Mouse (Mus musculus): ENCODE results near the gene Rad1.
"Not testable (repeated sequence)": the region's sequence is repeated elsewhere in the genome, so short reads cannot be mapped to it uniquely, and the experiment has no call there.

Gene Rad1

GRCm38 (mm10) chr15:10485484-10486364, at the start of gene Rad1, which contains the start of gene Brix1:
Gene Rad1, plus strand, starts transcription at chr15:10486018.
Gene Brix1, minus strand, starts transcription at chr15:10485947.
- DNase-seq (ENCODE audit: low read depth, low spot score): peak; percentile 95

GRCm38 (mm10) chr15:10436893-10437292, 48.9 kb upstream of the Rad1 start:
- DNase-seq (ENCODE audit: low read depth, low spot score): no peak

GRCm38 (mm10) chr15:10439963-10440362, 45.9 kb upstream of the Rad1 start:
- no peak for DNase-seq (ENCODE audit: low read depth, low spot score)

- DNase-seq (ENCODE audit: low read depth, low spot score): no peak
Observed at GRCm38 (mm10) chr15:10441493-10441892, 44.3 kb upstream of the Rad1 start.

- no peak for DNase-seq (ENCODE audit: low read depth, low spot score)
Observed at GRCm38 (mm10) chr15:10442275-10442674, 43.5 kb upstream of the Rad1 start.

GRCm38 (mm10) chr15:10447102-10447501, 38.7 kb upstream of the Rad1 start:
- no peak for DNase-seq (ENCODE audit: low read depth, low spot score)

GRCm38 (mm10) chr15:10460986-10461385, 24.8 kb upstream of the Rad1 start:
- DNase-seq (ENCODE audit: low read depth, low spot score): no peak

- DNase-seq (ENCODE audit: low read depth, low spot score): no peak
Observed at GRCm38 (mm10) chr15:10463555-10463954, 22.3 kb upstream of the Rad1 start.

GRCm38 (mm10) chr15:10464678-10465077, 21.1 kb upstream of the Rad1 start:
- no peak for DNase-seq (ENCODE audit: low read depth, low spot score)

GRCm38 (mm10) chr15:10468761-10469160, 17.1 kb upstream of the Rad1 start:
- DNase-seq (ENCODE audit: low read depth, low spot score): no peak

GRCm38 (mm10) chr15:10469641-10470150, 16.1 kb upstream of the Rad1 start:
- DNase-seq (ENCODE audit: low read depth, low spot score): peak; percentile 37

GRCm38 (mm10) chr15:10470151-10470831, 15.5 kb upstream of the Rad1 start, which contains the start of gene Dnajc21:
Gene Dnajc21, minus strand, starts transcription at chr15:10470516.
- peak; percentile 84 for DNase-seq (ENCODE audit: low read depth, low spot score)

GRCm38 (mm10) chr15:10470941-10471340, 14.9 kb upstream of the Rad1 start:
- DNase-seq (ENCODE audit: low read depth, low spot score): peak; percentile 14

GRCm38 (mm10) chr15:10486365-10486839, 584 bp downstream of the Rad1 start:
- DNase-seq (ENCODE audit: low read depth, low spot score): peak; percentile 14

- no peak for DNase-seq (ENCODE audit: low read depth, low spot score)
Observed at GRCm38 (mm10) chr15:10487246-10487645, 1.4 kb downstream of the Rad1 start.

- DNase-seq (ENCODE audit: low read depth, low spot score): no peak
Observed at GRCm38 (mm10) chr15:10490101-10490500, 4.3 kb downstream of the Rad1 start.

GRCm38 (mm10) chr15:10495944-10496343, 10.1 kb downstream of the Rad1 start:
- no peak for DNase-seq (ENCODE audit: low read depth, low spot score)

- not testable (repeated sequence) for DNase-seq (ENCODE audit: low read depth, low spot score)
Observed at GRCm38 (mm10) chr15:10496696-10497095, 10.9 kb downstream of the Rad1 start.

- DNase-seq (ENCODE audit: low read depth, low spot score): no peak
Observed at GRCm38 (mm10) chr15:10499593-10499992, 13.8 kb downstream of the Rad1 start.

- no peak for DNase-seq (ENCODE audit: low read depth, low spot score)
Observed at GRCm38 (mm10) chr15:10500035-10500434, 14.2 kb downstream of the Rad1 start.

- DNase-seq (ENCODE audit: low read depth, low spot score): peak; percentile 73
Observed at GRCm38 (mm10) chr15:10500838-10501719, 15.3 kb downstream of the Rad1 start.
